14 mouse cellular contexts compared by ENCODE assay signal in the genomic region with DNA sequence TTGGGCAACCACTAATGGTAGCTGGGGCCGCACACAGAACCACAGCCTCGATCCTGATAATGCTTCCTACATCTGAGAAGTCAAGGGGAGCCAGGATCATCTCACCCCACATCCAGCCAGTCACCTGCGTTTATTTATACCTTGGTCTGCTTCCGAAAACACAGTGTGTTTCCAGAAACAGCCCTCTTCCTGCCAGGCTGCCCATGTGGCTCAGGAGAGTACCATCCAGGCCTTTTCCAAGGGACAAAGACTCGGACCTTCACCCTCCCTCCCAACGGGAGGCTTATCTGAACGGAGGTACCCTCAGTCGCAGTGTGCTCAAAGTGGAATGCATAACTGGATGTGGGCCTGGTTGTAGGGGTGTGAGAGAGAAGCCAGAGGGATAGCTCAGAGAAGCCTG.
"Had no signal": no experiment of that assay in that cellular context is flagged by ENCODE, and none has a peak within 500 bp of the region (broad histone marks: within the 10 kb centered on the region; RNA-seq: fewer than 3 reads in every experiment).

No protein-coding gene starts in this region.

- H3K27me3 ChIP-seq: limb, embryonic 13.5 days had no signal

- H3K4me3 ChIP-seq: layer of hippocampus, adult 2 months; limb, embryonic 10.5 days; limb, embryonic 13.5 days; liver, embryonic 13.5 days had no signal

- DNase-seq: kidney, postnatal 25 days; layer of hippocampus, adult 9-11 months; liver; liver, embryonic 13.5 days; lung, adult 2 months; lung, postnatal 14 days; lung, postnatal 4 days; midbrain, embryonic 14.5 days; thymus, postnatal 36 days had no signal

- H3K9me3 ChIP-seq: limb, embryonic 10.5 days; limb, embryonic 13.5 days; liver, embryonic 13.5 days had no signal

- H3K4me2 ChIP-seq: limb, embryonic 13.5 days; liver, embryonic 13.5 days; midbrain, embryonic 11.5 days had no signal

- H3K36me3 ChIP-seq: limb, embryonic 10.5 days; limb, embryonic 13.5 days; liver, embryonic 13.5 days had no signal

- H3K9ac ChIP-seq: limb, embryonic 13.5 days; liver, embryonic 13.5 days had no signal

- H3K27ac ChIP-seq: kidney, postnatal 0 days; layer of hippocampus, adult 2 months; limb, embryonic 10.5 days; limb, embryonic 13.5 days; liver, embryonic 13.5 days had no signal

- H3K4me1 ChIP-seq: limb, embryonic 13.5 days; liver, embryonic 13.5 days had no signal
